Mouse (Mus musculus): ENCODE results near the gene Gne.

Gene Gne

DNA sequence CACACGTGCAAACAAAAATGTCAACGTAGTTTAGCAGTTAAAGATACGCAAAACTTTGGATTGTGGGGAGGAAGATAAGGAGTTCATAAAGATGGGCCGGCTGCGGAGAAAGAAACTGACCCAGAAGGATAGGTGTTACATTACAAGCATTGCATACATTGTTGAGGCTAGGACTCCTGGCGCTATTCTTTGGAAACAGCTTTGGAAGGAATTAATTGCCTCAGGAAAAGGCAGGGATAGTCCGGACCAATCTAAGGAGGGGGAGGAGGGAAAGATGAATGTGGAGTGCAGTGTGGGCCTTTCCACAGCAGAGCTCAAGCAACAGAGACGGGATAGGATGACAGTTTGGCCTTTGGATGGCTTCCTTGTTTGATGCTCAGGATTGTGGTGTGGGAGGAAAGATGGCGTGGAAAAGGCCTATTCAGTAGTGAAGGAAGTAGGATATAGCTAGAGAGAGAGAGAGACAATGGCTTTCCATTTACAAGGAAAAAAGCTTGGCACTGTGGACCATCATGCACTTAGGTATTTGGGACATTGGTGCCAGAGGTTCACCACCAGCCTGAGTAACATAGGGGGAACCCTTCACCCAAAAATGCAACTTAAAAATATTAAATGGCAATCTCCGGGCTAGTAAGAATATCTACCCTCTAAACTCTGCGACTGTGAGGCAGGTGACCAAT is 70.4 kb downstream of the Gne start:
- TF ChIP-seq GATA4 (IDR thresholded peaks at IDR 0.05; ENCODE audit: insufficient replicate concordance, low read length): no peak

DNA sequence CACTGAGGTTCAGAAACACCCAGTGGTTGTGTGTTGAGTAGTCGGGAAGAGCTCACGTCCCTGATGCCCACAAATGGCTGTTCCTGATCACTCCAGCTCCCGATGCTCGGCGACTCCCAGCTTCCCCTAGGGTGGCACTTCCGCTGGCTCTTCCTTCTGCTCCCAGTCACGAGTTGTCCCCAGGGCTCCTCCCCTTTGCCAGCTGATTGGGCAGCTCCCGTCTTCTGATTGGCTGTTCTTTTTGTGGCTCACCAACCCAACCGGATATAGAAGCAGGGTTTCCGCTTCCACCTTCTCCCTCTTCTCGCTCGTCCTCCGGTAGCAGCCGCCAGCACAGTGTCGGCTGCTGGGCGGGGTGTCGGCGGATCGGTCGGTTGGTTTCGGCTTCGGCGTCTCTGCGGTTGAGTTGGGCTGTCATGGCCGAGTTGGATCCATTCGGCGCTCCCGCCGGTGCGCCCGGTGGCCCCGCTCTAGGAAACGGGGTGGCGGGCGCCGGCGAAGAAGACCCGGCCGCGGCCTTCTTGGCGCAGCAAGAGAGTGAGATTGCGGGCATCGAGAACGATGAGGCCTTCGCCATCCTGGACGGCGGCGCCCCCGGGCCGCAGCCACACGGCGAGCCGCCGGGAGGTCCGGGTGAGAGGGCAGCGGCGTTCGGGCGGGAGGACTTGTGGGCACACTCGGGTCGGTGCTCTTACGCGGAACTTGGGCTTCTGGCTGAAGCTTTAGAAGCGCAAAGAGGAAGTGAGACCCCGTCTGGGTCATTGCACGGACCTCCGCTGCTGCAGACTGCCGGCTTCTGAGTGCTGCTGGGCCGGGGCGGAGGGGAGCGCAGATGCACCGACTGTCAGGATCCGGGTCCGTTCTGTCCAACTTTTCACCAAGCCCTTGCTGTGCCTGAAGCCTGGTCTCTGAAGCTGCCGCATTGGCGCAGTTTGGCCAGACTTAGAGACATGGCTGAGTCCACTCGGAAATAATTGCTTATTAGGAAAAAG is 71.3 kb downstream of the Gne start:
- peak; percentile 26; the same call in 1 of the 2 replicates for TF ChIP-seq GATA4 (IDR thresholded peaks at IDR 0.05; ENCODE audit: insufficient replicate concordance, low read length)

DNA sequence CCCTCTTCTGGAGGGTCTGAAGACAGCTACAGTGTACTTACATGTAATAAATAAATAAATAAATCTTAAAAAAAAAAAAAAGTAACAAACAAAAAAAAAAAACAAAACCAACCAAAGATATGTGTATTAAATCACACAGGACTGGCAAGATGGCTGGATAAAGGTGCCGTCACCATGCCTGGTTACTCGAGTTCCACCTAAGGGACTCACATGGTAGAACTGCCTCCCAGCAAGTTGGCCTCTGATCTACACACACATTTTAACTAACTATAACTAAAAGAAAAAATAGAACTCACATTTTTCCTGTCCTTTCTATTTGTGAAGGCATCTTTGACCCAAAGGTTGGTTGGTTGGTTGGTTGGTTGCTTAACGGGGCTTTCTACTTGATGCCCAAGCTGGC is 72.2 kb downstream of the Gne start:
- TF ChIP-seq GATA4 (IDR thresholded peaks at IDR 0.05; ENCODE audit: insufficient replicate concordance, low read length): no peak

DNA sequence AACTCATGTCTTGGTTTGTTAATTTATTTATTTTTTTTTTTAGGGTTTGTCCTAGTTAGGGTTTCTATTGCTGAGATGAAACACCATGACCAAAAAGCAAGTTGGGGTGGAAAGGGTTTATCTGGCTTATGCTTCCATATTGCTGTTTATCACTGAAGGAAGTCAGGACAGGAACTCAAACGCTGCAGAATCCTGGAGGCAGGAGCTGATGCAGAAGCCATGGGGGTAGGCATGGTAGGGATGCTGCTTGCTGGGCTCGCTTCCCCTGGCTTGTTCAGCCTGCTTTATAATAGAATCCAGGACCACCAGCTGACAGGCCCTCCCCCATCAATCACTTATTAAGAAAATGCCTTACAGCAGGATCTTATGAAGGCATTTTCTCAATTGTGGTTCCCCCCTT is 73.1 kb downstream of the Gne start:
- no peak for TF ChIP-seq GATA4 (IDR thresholded peaks at IDR 0.05; ENCODE audit: insufficient replicate concordance, low read length)

DNA sequence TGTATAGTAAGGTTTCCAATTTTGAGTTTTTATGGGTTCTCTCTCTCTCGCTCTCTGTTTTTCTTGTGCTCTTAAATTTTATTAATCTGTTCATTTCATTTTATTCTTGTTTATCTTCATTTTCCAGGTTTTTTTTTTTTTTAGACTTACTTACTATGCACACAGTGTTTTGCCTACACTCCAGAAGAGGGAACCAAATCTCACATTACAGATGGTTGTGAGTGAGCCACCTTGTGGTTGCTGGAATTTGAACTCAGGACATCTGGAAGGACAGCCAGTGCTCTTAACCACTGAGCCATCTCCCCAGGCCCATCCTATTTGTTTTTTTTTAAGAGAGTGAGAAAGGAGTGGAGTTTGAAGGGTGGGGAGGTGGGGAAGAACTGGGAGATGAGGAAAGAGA is 73.8 kb downstream of the Gne start:
- no peak for TF ChIP-seq GATA4 (IDR thresholded peaks at IDR 0.05; ENCODE audit: insufficient replicate concordance, low read length)

DNA sequence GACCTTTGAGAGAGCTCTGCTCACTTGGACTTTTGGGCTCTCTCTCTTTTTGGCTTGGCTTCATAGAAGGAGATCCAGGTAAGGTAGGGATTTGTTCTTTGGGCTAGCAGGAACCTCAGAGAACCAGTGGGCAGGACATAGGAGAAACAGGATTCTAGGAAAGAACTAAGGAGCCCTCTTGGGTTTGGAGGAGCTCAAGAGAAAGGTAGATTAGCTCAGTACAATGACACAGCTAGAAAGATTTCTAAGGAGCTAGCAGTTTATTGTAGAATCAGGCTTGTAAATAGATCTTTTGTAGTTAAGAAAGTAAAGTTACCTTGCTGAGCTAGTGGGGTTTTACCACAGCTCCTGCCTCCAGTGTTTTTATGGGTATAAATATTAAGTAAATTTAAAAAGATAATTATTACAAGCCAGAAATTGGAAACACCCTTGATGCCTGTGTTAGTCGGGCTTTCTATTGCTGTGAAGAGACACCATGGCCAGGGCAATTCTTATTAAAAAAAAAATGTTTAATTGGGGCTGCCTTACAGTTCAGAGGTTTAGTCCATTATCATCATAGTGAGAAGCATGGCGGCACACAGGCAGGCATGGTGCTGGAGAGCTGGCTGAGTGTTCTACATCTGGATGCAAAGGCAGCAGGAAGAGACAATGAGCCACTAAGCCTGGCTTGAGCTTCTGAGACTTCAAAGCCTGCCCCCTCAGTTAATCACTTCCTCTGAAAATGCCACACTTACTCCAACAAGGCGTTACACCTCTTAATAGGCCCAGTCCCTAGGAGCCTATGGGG is 79.2 kb downstream of the Gne start:
- TF ChIP-seq GATA4 (IDR thresholded peaks at IDR 0.05; ENCODE audit: insufficient replicate concordance, low read length): no peak

DNA sequence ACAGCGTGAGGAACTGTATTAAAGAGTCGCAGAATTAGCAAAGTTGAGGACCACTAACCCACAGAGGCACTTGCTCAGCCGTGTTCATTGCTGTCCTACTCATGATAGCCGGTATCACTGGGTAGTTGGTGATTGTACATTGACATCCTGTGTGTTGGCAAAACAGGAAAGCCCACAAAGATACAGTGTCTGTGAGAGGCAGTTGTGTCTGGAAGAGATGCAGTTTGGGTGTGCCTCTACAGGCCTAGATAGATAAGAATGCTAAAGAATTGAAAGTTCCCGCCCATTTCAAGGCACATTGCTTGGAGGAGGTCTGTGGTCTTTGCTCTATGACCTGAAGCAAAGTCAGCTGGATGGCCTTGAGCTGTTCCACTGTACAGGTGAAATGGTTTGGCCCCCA is 79.9 kb downstream of the Gne start, which contains the start of gene Clta:
Clta (plus strand) TSS at position 327 of the 400 bp plus-strand sequence.
- peak; percentile 57; the same call in 1 of the 2 replicates for TF ChIP-seq GATA4 (IDR thresholded peaks at IDR 0.05; ENCODE audit: insufficient replicate concordance, low read length)

DNA sequence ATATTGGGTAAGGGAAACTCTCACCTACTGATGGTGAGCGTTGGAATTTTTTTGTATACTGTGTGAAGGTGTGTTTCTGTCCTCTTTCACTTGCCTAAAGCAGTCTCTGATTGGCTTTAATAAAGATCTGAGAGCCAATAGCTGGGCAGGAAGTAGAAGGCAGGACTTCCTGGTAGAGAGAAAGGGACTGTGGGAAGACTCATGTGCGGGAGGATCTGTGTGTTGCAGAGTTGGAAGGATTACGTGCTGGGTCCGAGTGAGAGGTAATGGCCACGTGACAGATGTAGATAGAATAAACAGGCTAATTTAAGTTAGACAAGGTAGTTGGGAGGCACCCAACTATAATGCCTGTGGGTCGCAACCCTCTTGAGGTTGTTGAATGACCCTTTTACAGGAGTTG is 80.4 kb downstream of the Gne start:
- no peak for TF ChIP-seq GATA4 (IDR thresholded peaks at IDR 0.05; ENCODE audit: insufficient replicate concordance, low read length)

DNA sequence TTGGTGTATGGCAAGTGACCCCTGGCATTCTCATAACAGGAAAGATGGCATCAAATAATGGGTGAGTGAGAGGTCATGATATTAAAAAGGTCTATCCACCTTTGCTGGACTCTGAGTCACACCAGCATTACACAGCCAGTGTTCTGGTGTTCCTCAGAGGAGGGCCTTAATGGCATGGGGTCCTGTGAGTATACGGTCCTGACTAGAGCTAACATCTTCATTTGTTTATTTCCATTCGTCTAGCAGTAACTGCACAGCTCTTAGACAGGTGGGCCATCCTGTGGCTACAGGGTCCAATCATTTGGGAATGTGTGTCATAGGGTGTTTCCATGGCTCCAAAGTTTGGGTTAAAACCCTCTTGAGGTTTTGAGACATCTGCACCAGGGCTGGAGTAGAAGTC is 89.6 kb downstream of the Gne start:
- no peak for TF ChIP-seq GATA4 (IDR thresholded peaks at IDR 0.05; ENCODE audit: insufficient replicate concordance, low read length)

DNA sequence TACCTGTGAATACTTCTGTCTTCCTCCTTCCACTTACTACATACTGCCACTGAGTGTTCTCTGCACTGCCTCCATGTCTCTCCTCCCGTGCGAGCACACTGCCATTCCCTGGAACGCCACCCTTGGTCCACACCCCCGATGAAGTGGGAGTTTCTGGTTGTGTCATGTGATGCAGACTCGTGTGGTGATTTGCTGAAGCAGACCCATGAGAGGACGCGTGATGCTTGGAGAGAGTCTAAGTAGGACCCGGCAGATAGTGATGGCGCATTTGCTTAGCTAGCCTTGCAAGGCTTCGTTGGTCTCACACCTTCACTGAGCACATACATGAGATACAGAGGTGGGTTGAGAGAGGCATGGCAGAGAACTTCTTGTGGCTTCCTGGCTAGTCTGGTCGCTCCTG is 90.9 kb downstream of the Gne start:
- no peak for TF ChIP-seq GATA4 (IDR thresholded peaks at IDR 0.05; ENCODE audit: insufficient replicate concordance, low read length)

DNA sequence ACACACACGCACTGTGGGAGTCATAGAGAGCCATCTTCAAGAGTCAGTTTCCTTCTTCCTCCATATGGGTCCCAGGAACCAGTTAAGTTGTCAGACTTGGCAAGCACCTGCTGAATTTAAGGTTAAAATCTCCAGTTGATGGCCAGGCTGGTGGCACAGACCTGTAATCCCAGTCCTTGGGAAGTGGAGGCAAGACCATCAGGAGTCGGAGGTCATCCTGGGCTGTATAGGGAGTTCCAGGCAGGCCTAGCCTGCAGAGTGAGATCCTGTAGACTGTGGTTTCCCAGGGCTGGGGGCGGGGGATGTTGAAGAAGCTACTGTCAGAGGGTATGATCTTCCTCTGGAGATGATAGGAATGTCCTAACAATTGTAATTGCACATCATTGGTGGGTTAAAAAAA is 95.0 kb downstream of the Gne start:
- no peak for TF ChIP-seq GATA4 (IDR thresholded peaks at IDR 0.05; ENCODE audit: insufficient replicate concordance, low read length)

DNA sequence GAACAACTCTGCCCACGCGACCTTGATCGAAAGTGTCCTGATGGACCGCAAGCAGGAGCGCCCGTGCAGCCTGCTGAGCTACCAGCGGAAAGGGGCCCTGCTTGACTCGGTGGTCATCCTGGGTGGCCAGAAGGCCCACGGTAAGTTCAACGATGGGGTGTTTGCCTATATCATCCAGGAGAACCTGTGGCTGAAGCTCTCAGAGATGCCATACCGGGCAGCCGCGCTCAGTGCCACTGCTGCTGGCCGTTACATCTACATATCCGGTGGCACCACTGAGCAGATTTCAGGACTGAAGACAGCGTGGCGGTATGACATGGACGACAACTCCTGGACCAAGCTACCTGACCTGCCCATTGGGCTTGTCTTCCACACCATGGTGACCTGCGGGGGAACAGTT is 99.7 kb downstream of the Gne start:
- TF ChIP-seq GATA4 (IDR thresholded peaks at IDR 0.05; ENCODE audit: insufficient replicate concordance, low read length): no peak
